Comparison of ENCODE assay signal across 9 mouse cellular contexts in genomic region chr6:54353698-54354097, GRCm38 (mm10).
"Had no signal": no experiment of that assay in that cellular context is flagged by ENCODE, and none has a peak within 500 bp of the region (broad histone marks: within the 10 kb centered on the region; RNA-seq: fewer than 3 reads in every experiment).

No protein-coding gene starts in this region.

- H3K4me1 ChIP-seq: limb, embryonic 13.5 days; midbrain, embryonic 12.5 days had no signal

- H3K27me3 ChIP-seq: limb, embryonic 13.5 days; midbrain, embryonic 12.5 days; neural tube, embryonic 13.5 days had no signal

- H3K36me3 ChIP-seq: limb, embryonic 13.5 days; midbrain, embryonic 12.5 days; neural tube, embryonic 13.5 days had no signal

- H3K27ac ChIP-seq: limb, embryonic 13.5 days; liver, embryonic 14.5 days; midbrain, embryonic 12.5 days; neural tube, embryonic 13.5 days had no signal

- DNase-seq: left cerebral cortex, postnatal 4 days; lung, adult 18-20 months; right cerebral cortex, postnatal 14 days; thymus, adult 18-20 months; thymus, postnatal 14 days had no signal

- H3K4me3 ChIP-seq: limb, embryonic 13.5 days; midbrain, embryonic 12.5 days; neural tube, embryonic 13.5 days had no signal
